Mouse (Mus musculus) megakaryocyte, embryonic 14.5 days (primary cell): ENCODE measurements around the gene Hormad1. TPM values are rescaled to one million over a fixed set of nuclear protein-coding genes. Genes with fewer than 3 reads are reported as not detected.

ENCODE experiments used
- H3K27me3 ChIP-seq: replicated peaks from 2 replicates; pipeline ENCODE3; 2012; ENCODE audit warnings: inconsistent platforms
- H3K36me3 ChIP-seq: replicated peaks from 2 replicates; pipeline ENCODE3; 2012; ENCODE audit warnings: low read length, inconsistent platforms, mixed read lengths
- H3K4me1 ChIP-seq: 2 replicates; pipeline ENCODE4 v1.6.1; 2012; ENCODE audit warnings: inconsistent platforms
- H3K4me3 ChIP-seq: replicated peaks from 2 replicates; pipeline ENCODE3; 2012; ENCODE audit warnings: moderate library complexity, mild to moderate bottlenecking, inconsistent platforms
- H3K9me3 ChIP-seq: 2 replicates; pipeline ENCODE4 v1.6.1; 2012; ENCODE audit warnings: inconsistent platforms
- FLI1 ChIP-seq: IDR thresholded peaks from 2 replicates; pipeline ENCODE4 v1.6.1; 2012; ENCODE audit warnings: low read length, inconsistent platforms, mixed read lengths
- GATA1 ChIP-seq: IDR thresholded peaks from 3 replicates; pipeline ENCODE4 v1.6.1; 2012; ENCODE audit warnings: mixed read lengths, low read length, inconsistent platforms, borderline replicate concordance
- polyA plus RNA-seq: library from polyadenylated mRNA; stranded (reverse); fragments of >175 nt; gene quantifications from 2 replicates; pipeline ENCODE4 v1.2.3, GENCODE M21; 2012; ENCODE audit warnings: low replicate concordance; ENCODE audit not compliant: insufficient read depth

The Hormad1 gene
- not detected in 2 replicates for polyA plus RNA-seq

GRCm38 (mm10) chr3:95559437-95559836 is at the start of gene Hormad1:
Gene Hormad1 (plus strand): TSS chr3:95559677.
- TF ChIP-seq FLI1: no peak
- no peak for TF ChIP-seq GATA1

DNA sequence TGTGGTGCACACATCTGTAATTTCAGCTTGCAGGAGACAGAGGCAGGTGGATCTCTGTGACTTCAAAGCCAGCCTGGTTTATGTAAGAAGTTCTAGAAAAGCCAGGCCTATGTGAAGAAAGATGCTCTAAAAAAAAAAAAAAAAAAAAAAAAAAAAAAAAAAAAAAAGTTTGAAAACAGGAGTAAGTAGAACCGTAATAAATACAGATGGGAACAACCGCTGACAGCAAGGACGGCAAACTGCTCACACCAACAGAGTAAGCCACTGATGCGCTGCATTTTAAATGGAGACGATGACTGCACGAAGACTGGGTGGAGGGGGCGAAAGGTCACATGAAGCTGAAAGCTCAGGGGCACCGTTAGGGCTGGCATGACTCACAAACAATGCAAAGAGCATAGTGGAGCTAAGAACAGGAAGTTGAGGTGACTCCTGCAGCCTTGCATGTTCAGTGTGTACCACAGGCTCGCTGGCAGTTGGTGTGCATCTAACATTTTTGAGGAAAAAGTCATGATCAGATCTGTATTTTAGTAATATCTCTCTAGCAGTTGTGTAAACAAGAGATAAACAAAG is 47.8 kb upstream of the Hormad1 start:
- Histone ChIP-seq H3K27me3 (no peaks in the 10 kb centered on the region), H3K4me1 (peaks cover 22% of the 10 kb centered on the region), H3K4me3 (peak overlapping the region; percentile 72), H3K9me3 (0 out of 2 replicates have a peak, but pooled peaks cover 4% of the 10 kb centered on the region), H3K36me3 (peaks cover 1% of the 10 kb centered on the region)
- no peak for TF ChIP-seq FLI1
- no peak for TF ChIP-seq GATA1

More at GRCm38 (mm10) chr3:95559437-95559836, at the start of gene Hormad1:
- Histone ChIP-seq H3K4me1 (no peaks in the 10 kb centered on the region), H3K36me3 (no peaks in the 10 kb centered on the region), H3K4me3 (no peak within 1 kb of the TSS), H3K27me3 (peaks cover 2% of the 10 kb centered on the region), H3K9me3 (peaks cover 5% of the 10 kb centered on the region)

- H3K9me3 ChIP-seq: 0 out of 2 replicates have a peak, but pooled peaks cover 4% of the 10 kb centered on the region
- H3K4me3 ChIP-seq: no peak overlapping the region
- H3K27me3 ChIP-seq: no peaks in the 10 kb centered on the region
- TF ChIP-seq GATA1 (no peak), FLI1 (no peak)
- no peaks in the 10 kb centered on the region for H3K36me3 ChIP-seq
- peaks cover 52% of the 10 kb centered on the region for H3K4me1 ChIP-seq
These were observed 42.8 kb upstream of the Hormad1 start for GRCm38 (mm10) chr3:95516614-95517041.

DNA sequence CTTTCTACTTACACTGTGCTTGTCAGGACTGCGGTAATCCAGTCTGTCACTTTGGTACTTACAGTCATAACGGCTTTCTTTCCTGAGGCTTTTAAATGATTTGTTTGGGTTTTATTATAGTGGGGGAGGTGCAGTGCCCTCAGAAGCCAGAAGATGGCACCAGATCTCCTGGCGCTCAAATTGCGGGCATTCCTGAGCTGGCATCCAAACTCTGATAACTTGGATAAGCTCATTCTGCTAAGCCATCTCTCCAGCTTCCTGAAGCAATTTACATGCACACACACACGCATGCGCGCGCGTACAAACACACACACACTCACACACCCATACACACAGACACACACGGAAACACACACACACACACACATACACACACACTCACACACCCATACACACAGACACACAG is 42.0 kb upstream of the Hormad1 start:
- Histone ChIP-seq H3K4me1 (peaks cover 51% of the 10 kb centered on the region), H3K27me3 (peaks cover 4% of the 10 kb centered on the region), H3K36me3 (no peaks in the 10 kb centered on the region), H3K9me3 (0 out of 2 replicates have a peak, but pooled peaks cover 4% of the 10 kb centered on the region), H3K4me3 (no peak overlapping the region)
- TF ChIP-seq FLI1 (no peak), GATA1 (no peak)

DNA sequence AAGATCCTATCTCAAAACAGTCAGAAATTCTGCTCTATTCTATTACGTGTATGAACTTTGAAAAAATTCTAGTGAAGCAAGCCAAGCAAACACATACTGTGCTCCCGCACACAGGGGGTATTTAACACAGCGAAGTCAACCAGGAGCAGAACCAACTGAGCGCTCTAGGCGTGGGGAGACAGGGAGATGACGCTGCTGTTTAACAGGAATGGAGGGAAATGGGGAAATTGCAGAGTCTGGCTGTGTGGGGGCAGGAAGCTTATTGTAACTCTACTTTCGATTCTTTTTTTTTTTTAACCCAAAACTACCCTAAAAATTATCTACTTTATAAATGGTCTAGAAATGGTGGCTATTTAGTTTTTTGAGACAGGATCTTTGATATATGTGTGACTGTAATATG is 40.6 kb upstream of the Hormad1 start:
- TF ChIP-seq FLI1 (no peak), GATA1 (no peak)
- Histone ChIP-seq H3K4me1 (peaks cover 63% of the 10 kb centered on the region), H3K9me3 (no peaks in the 10 kb centered on the region), H3K4me3 (peak overlapping the region; percentile 70), H3K36me3 (no peaks in the 10 kb centered on the region), H3K27me3 (peaks cover 9% of the 10 kb centered on the region)

DNA sequence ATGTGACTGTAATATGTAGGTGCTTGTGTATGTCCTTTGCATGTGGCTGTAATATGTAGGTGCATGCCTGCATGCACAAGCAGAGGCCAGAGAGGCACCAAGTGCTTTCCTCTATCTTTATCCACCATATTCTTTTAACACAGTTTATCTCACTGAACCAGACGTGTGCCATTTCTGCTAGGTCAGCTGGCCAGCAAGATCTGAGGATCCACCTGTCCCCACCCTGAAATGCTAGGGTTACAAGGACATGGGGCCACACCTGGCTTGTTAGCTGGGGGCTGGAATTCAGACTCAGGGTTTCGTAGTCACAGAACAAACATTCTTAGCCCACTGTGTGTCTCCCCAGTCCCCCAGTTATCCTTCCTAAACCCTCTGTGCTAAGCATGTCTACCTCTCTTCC is 40.2 kb upstream of the Hormad1 start:
- Histone ChIP-seq H3K9me3 (no peaks in the 10 kb centered on the region), H3K36me3 (no peaks in the 10 kb centered on the region), H3K4me3 (peak overlapping the region; percentile 69), H3K27me3 (peaks cover 11% of the 10 kb centered on the region), H3K4me1 (peaks cover 67% of the 10 kb centered on the region)
- TF ChIP-seq FLI1 (no peak), GATA1 (no peak)

GRCm38 (mm10) chr3:95520100-95520499 is 39.4 kb upstream of the Hormad1 start:
- TF ChIP-seq FLI1: no peak
- Histone ChIP-seq H3K27me3 (peaks cover 17% of the 10 kb centered on the region), H3K9me3 (no peaks in the 10 kb centered on the region), H3K4me3 (no peak overlapping the region), H3K4me1 (peaks cover 68% of the 10 kb centered on the region), H3K36me3 (no peaks in the 10 kb centered on the region)

GRCm38 (mm10) chr3:95521168-95521567 is 38.3 kb upstream of the Hormad1 start:
- TF ChIP-seq GATA1 (no peak), FLI1 (no peak)
- Histone ChIP-seq H3K9me3 (no peaks in the 10 kb centered on the region), H3K4me3 (peak overlapping the region; percentile 33), H3K4me1 (peaks cover 64% of the 10 kb centered on the region), H3K27me3 (peaks cover 20% of the 10 kb centered on the region), H3K36me3 (no peaks in the 10 kb centered on the region)

- peaks cover 44% of the 10 kb centered on the region for H3K4me1 ChIP-seq
These were observed 35.8 kb upstream of the Hormad1 start for GRCm38 (mm10) chr3:95523662-95524061.

DNA sequence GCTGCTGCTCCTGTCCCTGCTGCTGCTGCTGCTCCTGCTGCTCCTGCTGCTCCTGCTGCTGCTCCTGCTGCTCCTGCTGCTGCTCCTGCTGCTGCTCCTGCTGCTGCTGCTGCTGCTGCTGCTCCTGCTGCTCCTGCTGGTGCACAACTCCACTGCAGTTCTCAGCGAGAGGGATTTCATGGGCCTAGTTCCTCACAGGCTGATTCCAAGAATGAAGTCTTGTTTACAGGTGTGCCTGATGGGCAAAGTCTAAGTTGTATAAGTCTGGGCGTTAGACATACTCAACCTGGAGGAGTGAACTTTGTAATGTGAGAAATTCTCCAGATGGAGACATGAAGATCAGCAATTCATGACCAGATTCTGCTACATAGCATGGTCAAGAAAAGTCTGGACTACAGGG is 34.8 kb upstream of the Hormad1 start:
- H3K36me3 ChIP-seq: no peaks in the 10 kb centered on the region
- H3K27me3 ChIP-seq: peaks cover 36% of the 10 kb centered on the region
- no peak for TF ChIP-seq GATA1
- no peak for TF ChIP-seq FLI1
- no peak overlapping the region for H3K4me3 ChIP-seq
- peaks cover 34% of the 10 kb centered on the region for H3K4me1 ChIP-seq
- no peaks in the 10 kb centered on the region for H3K9me3 ChIP-seq

More at GRCm38 (mm10) chr3:95523662-95524061, 35.8 kb upstream of the Hormad1 start:
- Histone ChIP-seq H3K4me3 (peak overlapping the region; percentile 82), H3K9me3 (no peaks in the 10 kb centered on the region), H3K36me3 (no peaks in the 10 kb centered on the region), H3K27me3 (peaks cover 28% of the 10 kb centered on the region)
- TF ChIP-seq FLI1: no peak
- no peak for TF ChIP-seq GATA1

GRCm38 (mm10) chr3:95526111-95526510 is 33.4 kb upstream of the Hormad1 start:
- Histone ChIP-seq H3K4me1 (peaks cover 31% of the 10 kb centered on the region), H3K9me3 (peaks cover 1% of the 10 kb centered on the region; the same call in 1 of the 2 replicates), H3K4me3 (no peak overlapping the region), H3K27me3 (peaks cover 41% of the 10 kb centered on the region), H3K36me3 (no peaks in the 10 kb centered on the region)
- TF ChIP-seq GATA1: no peak
- no peak for TF ChIP-seq FLI1
